Mouse (Mus musculus) ovary, adult 10 weeks (tissue): Measurements from ENCODE around the gene Kmt2d. TPM values are rescaled to one million over a fixed set of nuclear protein-coding genes. Genes with fewer than 3 reads are reported as not detected.

Experiments
- polyA plus RNA-seq: library from polyadenylated mRNA; stranded (reverse); fragments of 350-450 nt; fragmentation: Illumina TruSeq; extraction: RNeasy Lipid Tissue Mini Kit (QIAGEN cat#74804); gene quantifications from one replicate; pipeline ENCODE4 v1.2.3, GENCODE M21; 2014

Kmt2d gene
- polyA plus RNA-seq: 3.7 TPM

DNA sequence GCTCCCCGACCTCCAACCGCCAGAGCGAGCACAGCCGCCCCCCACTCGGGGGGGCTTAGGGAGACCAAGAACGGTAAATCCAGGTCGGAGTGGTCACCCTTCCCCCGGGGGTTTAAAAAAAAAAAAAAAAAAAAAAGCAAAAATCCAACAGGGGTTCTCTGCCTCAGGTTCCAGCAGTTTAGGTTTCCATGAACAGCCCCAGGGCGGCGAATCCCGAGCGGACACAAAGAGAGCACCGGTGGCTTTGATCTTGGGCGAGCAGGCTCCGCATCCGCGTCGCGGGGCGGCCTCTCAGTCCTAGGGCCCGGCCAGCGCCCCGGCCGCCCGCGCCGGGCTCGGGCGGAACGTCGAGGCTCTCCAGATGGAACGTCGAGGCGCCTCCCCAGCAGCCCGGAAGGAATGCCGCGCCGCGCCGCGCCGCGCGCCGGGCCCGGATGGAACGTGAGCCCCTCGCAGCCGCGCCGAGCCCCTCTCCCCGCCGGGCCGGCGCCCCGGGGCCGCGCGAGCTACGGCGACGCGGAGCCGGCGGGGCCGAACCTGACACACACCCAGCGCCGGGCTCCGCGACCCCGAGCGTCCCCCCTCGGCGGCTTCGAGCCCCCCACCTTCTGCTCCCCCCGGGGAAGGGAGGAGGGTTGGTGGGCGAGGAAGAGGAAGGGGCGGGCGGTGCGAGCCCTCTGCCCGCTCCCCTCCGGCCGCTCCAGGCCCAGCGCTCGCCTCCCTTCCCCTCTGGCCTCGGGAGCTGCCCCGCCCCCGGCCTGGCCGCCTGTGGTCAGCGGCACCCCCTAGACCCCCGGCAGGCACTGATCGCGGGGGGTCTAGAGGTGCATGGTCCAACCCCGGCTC is at the start of gene Kmt2d:
Kmt2d (minus strand) TSS at position 135 of the 846 bp plus-strand sequence.

DNA sequence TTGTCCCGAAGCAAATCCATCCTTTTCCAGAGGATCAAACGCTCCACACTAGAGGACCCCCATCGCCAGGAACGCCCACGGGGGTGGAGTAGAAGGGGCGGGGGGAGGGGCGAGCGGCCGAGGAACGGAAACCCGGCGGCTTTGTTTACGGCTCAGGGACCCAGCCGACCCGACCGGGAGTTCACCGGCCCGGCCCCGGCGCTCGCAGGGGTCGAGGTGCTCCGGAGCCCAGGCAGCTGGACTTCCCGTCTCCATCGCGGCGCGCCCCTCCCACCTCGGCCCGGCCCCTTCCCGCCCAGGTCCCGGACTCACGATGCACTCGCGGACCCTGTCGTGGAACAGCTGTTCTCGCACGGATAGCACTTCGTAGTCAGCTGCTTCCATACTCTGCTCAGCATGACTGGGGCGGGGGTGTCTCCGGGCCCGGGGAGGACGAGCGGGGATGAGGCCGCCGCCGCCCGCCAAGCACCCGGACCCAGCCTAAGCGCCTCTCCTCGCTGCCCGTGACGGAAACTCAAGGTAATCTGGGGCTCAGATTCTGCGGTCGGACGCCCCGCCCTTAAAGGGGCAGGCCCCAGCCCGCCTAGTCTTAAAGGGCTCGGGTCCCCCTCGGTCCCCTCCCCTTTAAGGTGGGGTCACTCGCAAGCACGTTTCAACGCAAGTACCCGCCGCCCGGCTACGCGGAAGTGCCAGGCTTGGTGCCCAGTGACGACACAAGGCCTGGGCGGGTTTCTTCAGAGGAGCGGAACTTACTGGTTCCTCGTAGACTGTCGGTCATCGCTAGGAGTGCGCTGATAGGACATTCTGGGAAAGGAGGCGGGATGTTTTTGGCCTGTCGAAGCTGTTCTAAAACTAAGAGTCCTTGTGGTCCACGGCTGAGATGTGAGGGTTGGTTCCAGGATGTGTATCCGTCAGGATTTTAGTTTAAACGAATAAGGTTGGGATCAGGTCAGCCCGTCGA is 46.8 kb upstream of the Kmt2d start, which contains the start of gene Lmbr1l:
Lmbr1l (minus strand) TSS at position 694 of the 961 bp plus-strand sequence.

DNA sequence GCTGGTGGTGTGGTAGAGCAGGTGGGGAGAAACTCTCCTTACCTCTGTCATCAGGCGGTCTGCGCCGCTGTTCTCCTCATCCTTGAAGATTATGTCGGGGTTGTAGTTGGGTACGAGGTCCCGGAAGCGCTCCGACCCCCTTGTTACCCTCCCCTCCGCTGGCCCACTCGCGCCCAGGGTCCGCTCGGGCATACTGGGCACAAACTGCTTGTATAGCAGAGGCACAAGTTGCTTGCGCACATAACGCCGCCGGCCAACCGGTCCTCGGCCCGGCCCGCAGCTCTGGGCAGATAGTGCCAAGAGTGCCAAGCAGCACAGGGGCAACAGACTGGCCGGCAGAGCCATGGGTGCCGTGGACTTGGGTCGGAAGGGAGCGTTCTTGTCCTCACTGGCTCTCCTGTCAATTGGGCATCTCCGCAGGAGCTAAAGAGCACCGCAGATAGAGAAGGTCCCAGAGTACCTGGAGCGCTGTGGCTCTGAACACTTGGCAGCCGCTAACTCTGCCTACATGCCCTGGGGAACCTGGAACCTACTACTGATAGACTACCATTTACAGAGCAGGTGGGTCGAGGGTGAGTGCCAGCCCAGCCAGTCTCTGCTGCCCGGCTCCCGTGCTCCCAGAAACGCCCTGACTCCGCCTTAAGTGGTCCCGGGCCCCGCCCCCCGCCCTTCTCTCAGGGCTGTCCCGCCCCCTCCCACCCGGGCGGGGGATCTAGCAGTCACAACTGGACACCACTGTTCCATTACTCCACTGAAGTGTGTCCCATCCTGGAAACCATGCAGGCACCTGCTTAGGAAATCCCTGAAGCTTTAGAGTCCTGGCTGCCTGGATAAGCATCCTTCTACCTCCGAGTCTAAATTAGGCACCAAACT is 27.2 kb upstream of the Kmt2d start, which contains the start of gene Dhh:
Dhh (minus strand) TSS at position 613 of the 873 bp plus-strand sequence.

DNA sequence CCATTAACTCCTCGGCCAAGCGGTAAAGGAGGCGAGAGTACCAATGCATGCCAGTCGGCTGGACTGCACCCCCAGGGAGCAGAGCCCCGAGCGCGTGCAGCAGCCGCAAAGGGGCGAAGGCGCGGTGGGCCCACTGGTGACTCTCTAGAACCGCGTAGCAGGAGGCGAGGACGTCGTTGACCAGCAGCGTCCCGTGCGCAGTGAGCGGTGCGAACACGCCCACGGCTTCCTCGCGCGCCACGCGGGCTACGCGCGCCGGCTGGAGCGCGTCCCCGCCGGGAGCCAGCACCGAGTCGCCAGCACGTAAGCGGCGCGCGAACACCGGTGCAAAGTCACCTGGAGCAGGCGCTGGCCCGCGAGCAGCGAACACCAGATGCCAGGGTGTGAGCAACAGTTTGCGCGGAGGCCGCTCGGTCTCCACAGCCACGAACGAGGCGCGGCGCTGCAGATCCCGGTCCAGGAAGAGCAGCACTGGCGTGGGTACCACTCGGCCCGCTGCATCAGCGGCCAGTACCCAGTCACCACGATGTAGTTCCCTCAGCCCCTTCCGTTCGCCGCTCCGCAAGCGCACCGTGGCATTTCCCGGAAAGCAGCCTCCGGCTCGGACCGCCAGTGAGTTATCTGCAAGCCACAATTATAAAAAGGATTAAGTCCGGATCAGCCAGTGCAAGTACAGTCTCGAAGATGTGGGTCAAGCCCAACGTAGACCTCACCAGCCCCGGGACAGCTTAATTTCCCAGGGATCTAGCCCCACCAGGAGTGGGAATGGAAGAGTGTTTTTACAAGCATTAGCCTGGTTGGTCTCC is 23.1 kb upstream of the Kmt2d start, which contains the start of gene Rhebl1:
Rhebl1 (minus strand) TSS at position 601 of the 806 bp plus-strand sequence.

DNA sequence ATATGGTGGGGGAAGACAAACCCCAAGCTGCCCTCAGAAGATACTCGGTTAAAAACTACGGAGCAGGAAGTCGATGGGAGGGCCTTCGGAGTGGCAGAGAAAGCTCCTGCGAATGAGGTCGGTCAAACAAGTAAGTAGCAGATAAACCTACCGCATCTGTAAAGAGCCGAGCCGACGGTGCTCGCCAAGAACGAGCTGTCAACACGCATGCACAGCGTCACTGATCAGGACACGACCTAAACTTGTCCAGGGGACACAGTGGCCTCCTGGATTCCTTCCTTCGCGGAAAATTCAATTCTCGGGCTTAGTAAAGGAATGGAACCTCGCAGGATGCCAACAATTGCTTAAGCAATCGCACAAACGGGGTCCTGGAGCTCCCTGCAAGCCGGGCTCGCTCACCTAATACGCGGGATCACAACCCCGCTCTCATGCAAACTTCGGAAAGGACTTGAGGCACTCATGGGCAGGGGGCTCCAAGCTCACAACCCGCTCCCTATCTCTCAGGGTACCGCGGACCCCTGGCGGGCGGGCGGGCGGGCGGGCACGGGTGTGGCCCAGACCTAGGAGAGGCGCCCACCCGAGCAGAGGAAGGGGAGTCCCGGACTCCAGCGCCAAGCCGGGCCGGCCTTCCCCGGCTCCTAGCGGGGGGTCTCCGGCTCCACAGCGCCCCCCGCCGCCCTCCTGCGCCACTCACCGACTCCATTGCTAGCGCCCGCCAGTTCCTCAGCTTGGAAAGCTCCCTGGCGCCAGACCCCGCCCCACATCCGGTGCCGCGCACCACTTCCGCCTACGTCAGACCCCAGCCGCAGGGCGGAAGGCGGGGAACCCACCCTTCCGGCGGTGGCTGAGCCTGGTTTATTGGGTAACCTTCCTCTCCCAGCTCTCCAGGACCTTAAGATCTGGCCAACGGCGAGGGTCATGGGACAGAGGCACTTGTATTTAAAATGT is 40.0 kb downstream of the Kmt2d start, which contains the start of gene Prkag1:
Prkag1 (minus strand) TSS at position 786 of the 948 bp plus-strand sequence.

DNA sequence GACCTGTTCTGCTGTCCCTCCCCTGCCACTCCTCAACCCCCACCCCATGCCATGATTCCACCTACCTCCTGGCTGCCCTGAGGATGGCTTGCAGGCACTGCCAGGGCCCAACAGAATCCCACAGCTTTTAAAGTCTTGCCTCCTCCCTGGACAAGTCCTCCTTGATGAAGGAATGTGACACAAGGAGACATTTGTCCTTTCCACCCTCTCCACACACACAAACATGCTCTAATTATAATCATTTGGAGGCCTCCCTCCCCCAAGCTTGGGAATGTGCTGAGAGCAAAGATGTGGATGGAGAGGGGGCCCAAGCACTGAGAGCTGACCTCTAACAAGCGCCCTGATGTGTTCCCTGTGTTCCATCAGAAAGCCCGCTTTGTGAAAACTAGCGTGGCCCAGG is 61.6 kb downstream of the Kmt2d start, which contains the start of gene Ddn:
Ddn (minus strand) TSS at position 101 of the 400 bp plus-strand sequence.

DNA sequence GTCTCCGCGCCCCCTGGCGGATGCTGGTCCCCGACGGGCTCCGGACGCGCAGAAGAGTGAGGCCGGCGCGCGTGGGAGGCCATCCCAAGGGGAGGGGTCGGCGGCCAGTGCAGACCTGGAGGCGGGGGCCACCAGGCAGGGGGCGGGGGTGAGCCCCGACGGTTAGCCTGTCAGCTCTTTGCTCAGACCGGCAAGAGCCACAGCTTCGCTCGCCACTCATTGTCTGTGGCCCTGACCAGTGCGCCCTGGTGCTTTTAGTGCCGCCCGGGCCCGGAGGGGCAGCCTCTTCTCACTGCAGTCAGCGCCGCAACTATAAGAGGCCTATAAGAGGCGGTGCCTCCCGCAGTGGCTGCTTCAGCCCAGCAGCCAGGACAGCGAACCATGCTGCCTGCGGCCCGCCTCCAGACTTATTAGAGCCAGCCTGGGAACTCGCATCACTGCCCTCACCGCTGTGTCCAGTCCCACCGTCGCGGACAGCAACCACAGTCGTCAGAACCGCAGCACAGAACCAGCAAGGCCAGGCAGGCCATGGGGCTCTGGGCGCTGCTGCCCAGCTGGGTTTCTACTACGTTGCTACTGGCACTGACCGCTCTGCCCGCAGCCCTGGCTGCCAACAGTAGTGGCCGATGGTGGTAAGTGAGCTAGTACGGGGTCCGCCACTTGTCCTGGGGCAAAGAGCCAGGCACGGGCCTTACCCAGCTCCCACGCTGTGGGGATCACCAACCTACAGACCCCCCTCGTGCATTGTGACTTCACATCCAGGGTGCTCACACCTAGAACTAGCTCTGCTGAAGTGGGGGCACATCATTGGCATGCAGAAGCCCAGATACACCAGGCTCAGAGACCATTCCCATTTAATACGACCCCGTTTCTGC is 81.1 kb downstream of the Kmt2d start, which contains the start of gene Wnt1:
Wnt1 (plus strand) TSS at position 197 of the 875 bp plus-strand sequence.

Other genes with a start within 250 kb of the Kmt2d start
- 0.48 TPM for gene Cacnb3, start 240.4 kb downstream of the Kmt2d start, polyA plus RNA-seq
- 1.9 TPM for gene Ddx23, start 208.3 kb downstream of the Kmt2d start, polyA plus RNA-seq
- not detected for gene Rnd1, start 193.7 kb downstream of the Kmt2d start, polyA plus RNA-seq
- 2.5 TPM for gene Ccdc65, start 163.0 kb downstream of the Kmt2d start, polyA plus RNA-seq
- 0.17 TPM for gene Fkbp11, start 143.0 kb downstream of the Kmt2d start, polyA plus RNA-seq
- gene Arf3, start 108.0 kb downstream of the Kmt2d start, polyA plus RNA-seq: 45.6 TPM
- gene Wnt10b, start 93.1 kb downstream of the Kmt2d start, polyA plus RNA-seq: 3.4 TPM
- not detected for gene Wnt1, start 81.3 kb downstream of the Kmt2d start, polyA plus RNA-seq
- not detected for gene Ddn, start 61.7 kb downstream of the Kmt2d start, polyA plus RNA-seq
- gene Prkag1, start 39.7 kb downstream of the Kmt2d start, polyA plus RNA-seq: 29.2 TPM
- gene Rhebl1, start 23.3 kb upstream of the Kmt2d start, polyA plus RNA-seq: 2.3 TPM
- 4.8 TPM for gene Dhh, start 27.3 kb upstream of the Kmt2d start, polyA plus RNA-seq
- gene Lmbr1l, start 47.0 kb upstream of the Kmt2d start, polyA plus RNA-seq: 2.1 TPM
- gene Tuba1b, start 63.4 kb upstream of the Kmt2d start, polyA plus RNA-seq: 91.9 TPM
- gene Gm49450, start 82.3 kb upstream of the Kmt2d start, polyA plus RNA-seq: not detected
- 108 TPM for gene Tuba1a, start 82.5 kb upstream of the Kmt2d start, polyA plus RNA-seq
- 8.6 TPM for gene Tuba1c, start 158.7 kb upstream of the Kmt2d start, polyA plus RNA-seq
- gene Prph, start 184.0 kb upstream of the Kmt2d start, polyA plus RNA-seq: not detected
- 0.23 TPM for gene Troap, start 203.4 kb upstream of the Kmt2d start, polyA plus RNA-seq
- not detected for gene C1ql4, start 216.6 kb upstream of the Kmt2d start, polyA plus RNA-seq
- not detected for gene Dnajc22, start 222.0 kb upstream of the Kmt2d start, polyA plus RNA-seq